Mouse (Mus musculus): ENCODE data around the gene Arntl2. TPM values are rescaled to one million over a fixed set of nuclear protein-coding genes. Genes with fewer than 3 reads are reported as not detected.

Gene Arntl2
- polyA plus RNA-seq, 1 experiment from 2014 or later: 2.9 TPM

DNA sequence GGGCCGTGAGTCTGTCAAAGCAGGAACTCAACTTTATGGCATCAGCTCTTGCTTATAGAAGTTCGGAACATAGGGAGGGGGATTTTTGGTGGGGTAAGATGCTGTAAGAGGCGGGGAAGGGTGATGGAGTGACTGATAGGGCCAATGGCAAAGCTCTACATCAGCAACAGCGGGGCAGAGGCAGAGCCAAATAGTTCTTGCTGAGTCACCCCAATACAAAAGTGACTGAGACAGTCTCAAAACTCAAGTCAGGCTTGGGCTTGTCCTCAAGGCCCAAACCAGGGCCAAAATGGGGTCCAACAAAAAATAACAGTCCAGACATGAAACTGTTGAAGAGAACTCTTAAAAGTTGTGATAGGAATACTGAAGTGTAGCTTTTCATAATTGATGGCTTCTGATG is 40.2 kb upstream of the Arntl2 start:
- Histone ChIP-seq H3K27ac (ENCODE audit: low read length) (no peak overlapping the region), H3K9me3 (replicated peaks; ENCODE audit: control insufficient read depth, low read length) (no peaks in the 10 kb centered on the region), H3K36me3 (ENCODE audit: control insufficient read depth, insufficient read depth) (peaks cover 10% of the 10 kb centered on the region), H3K4me3 (ENCODE audit: low read length) (no peak overlapping the region), H3K4me2 (ENCODE audit: low read depth, low read length) (no peak overlapping the region), H3K4me1 (ENCODE audit: control insufficient read depth, insufficient read depth, low read length) (peaks cover 43% of the 10 kb centered on the region), H3K9ac (ENCODE audit: low read length) (no peak overlapping the region), H3K27me3 (ENCODE audit: control insufficient read depth, insufficient read depth, low read length) (no peaks in the 10 kb centered on the region)
- no peak for ATAC-seq (replicated peaks; ENCODE audit: extremely low read depth, insufficient read depth, low FRiP score)
- 86% methylated on average over 4 of the region's 4 CpGs for WGBS

DNA sequence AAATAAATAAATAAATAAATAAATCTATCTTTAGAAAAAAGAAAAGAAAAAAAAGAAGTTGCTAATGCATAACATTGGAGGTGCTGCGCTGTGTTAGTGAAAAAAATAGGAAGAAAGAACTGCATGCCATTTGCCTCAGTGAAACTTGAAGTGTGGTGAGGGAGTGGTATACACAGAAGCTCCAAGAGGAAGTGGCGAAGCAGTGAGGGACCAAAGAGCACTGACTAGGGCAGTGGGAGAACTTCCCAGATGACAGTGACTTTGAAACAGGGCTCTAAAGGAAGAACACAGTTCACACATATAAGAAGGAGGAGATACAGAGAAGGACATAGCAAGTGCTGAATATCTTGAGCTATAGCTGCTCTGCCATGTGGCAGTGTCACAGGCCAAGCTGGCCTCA is 36.8 kb upstream of the Arntl2 start:
- no peak for ATAC-seq (replicated peaks; ENCODE audit: extremely low read depth, insufficient read depth, low FRiP score)
- Histone ChIP-seq H3K4me2 (ENCODE audit: low read depth, low read length) (no peak overlapping the region), H3K9ac (ENCODE audit: low read length) (no peak overlapping the region), H3K27me3 (ENCODE audit: control insufficient read depth, insufficient read depth, low read length) (no peaks in the 10 kb centered on the region), H3K27ac (ENCODE audit: low read length) (no peak overlapping the region), H3K4me1 (ENCODE audit: control insufficient read depth, insufficient read depth, low read length) (peaks cover 13% of the 10 kb centered on the region), H3K9me3 (replicated peaks; ENCODE audit: control insufficient read depth, low read length) (no peaks in the 10 kb centered on the region), H3K36me3 (ENCODE audit: control insufficient read depth, insufficient read depth) (peaks cover 11% of the 10 kb centered on the region), H3K4me3 (ENCODE audit: low read length) (no peak overlapping the region)
- 92% methylated on average over 2 of the region's 2 CpGs for WGBS

DNA sequence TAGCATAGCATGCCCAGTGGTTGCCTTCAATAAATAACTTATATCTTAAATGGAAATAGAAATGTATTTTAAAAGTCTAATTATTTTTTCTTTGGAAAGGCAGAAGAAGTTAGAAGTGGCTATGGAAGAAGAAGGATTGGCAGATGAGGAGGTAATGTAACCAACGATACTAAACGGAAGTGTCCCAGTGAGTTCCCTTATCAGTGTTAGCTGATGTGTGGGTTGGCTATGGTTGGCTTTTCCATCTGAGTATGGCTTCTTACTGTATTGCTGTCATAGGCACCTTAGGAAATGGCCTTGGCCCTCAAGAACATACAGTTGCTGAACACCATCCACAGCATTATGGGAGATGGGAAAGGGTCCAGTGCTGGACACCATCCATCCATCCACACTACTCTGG is 35.8 kb upstream of the Arntl2 start:
- Histone ChIP-seq H3K4me1 (ENCODE audit: control insufficient read depth, insufficient read depth, low read length) (peaks cover 8% of the 10 kb centered on the region), H3K9me3 (replicated peaks; ENCODE audit: control insufficient read depth, low read length) (no peaks in the 10 kb centered on the region), H3K4me2 (ENCODE audit: low read depth, low read length) (no peak overlapping the region), H3K9ac (ENCODE audit: low read length) (no peak overlapping the region), H3K27me3 (ENCODE audit: control insufficient read depth, insufficient read depth, low read length) (no peaks in the 10 kb centered on the region), H3K27ac (ENCODE audit: low read length) (no peak overlapping the region), H3K36me3 (ENCODE audit: control insufficient read depth, insufficient read depth) (peaks cover 11% of the 10 kb centered on the region), H3K4me3 (ENCODE audit: low read length) (no peak overlapping the region)
- WGBS: 63% methylated on average over 2 of the region's 2 CpGs
- ATAC-seq (replicated peaks; ENCODE audit: extremely low read depth, insufficient read depth, low FRiP score): no peak

DNA sequence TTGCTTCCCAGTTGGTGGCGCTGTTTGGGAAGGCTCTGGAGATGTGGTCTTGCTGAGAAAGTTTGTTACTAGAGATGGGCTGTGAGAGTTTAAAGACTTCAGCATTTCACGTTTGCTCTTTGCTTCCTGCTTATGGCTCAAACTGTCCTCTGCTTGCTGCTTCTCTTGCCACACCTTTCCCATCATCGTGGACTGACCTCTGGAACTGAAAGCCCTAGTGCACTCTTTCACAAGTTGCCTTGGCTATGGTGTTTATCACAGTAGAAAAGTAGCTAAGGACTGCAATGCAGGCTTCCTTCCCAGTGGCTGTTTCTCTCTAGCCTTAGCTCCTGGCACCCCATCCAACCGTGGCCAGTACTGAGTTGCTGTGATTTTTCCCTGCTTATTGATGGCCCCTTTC is 35.1 kb upstream of the Arntl2 start:
- Histone ChIP-seq H3K9ac (ENCODE audit: low read length) (no peak overlapping the region), H3K4me1 (ENCODE audit: control insufficient read depth, insufficient read depth, low read length) (peaks cover 8% of the 10 kb centered on the region), H3K27ac (ENCODE audit: low read length) (no peak overlapping the region), H3K9me3 (replicated peaks; ENCODE audit: control insufficient read depth, low read length) (no peaks in the 10 kb centered on the region), H3K36me3 (ENCODE audit: control insufficient read depth, insufficient read depth) (peaks cover 14% of the 10 kb centered on the region), H3K4me3 (ENCODE audit: low read length) (no peak overlapping the region), H3K27me3 (ENCODE audit: control insufficient read depth, insufficient read depth, low read length) (no peaks in the 10 kb centered on the region), H3K4me2 (ENCODE audit: low read depth, low read length) (no peak overlapping the region)
- 69% methylated on average over 4 of the region's 4 CpGs for WGBS
- no peak for ATAC-seq (replicated peaks; ENCODE audit: extremely low read depth, insufficient read depth, low FRiP score)

DNA sequence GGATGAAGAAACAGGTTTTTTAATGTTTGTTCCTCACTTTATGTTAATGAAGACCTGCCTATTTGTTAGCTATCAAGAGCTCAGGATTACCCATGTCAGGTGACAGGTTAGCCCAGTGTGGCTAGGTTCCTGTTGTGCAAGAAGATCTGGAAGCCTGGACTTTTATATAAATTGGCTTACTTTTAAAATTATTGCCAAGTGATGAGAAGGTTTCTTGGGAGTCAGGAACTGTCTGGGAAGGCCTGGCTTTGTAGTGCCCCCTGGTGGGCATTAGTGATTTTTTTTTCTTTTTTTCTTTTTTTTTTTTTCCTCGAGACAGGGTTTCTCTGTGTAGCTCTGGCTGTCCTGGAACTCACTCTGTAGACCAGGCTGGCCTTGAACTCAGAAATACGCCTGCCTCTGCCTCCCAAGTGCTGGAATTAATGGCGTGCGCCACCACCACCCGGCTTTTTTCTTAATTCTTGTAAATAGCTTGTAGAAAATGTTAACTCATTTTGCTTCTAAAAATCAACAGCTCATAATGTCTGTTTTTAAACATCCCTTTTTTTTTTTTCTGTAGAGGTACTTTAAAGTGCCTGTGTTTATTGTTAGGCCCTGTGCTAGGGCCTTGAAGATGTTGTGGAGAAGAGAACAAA is 33.5 kb upstream of the Arntl2 start:
- Histone ChIP-seq H3K4me2 (ENCODE audit: low read depth, low read length) (no peak overlapping the region), H3K36me3 (ENCODE audit: control insufficient read depth, insufficient read depth) (peaks cover 24% of the 10 kb centered on the region), H3K9ac (ENCODE audit: low read length) (no peak overlapping the region), H3K4me1 (ENCODE audit: control insufficient read depth, insufficient read depth, low read length) (0 out of 2 replicates have a peak, but pooled peaks cover under 1% of the 10 kb centered on the region), H3K27me3 (ENCODE audit: control insufficient read depth, insufficient read depth, low read length) (no peaks in the 10 kb centered on the region), H3K9me3 (replicated peaks; ENCODE audit: control insufficient read depth, low read length) (no peaks in the 10 kb centered on the region), H3K27ac (ENCODE audit: low read length) (no peak overlapping the region), H3K4me3 (ENCODE audit: low read length) (no peak overlapping the region)
- WGBS: 52% methylated on average over 5 of the region's 5 CpGs
- no peak for ATAC-seq (replicated peaks; ENCODE audit: extremely low read depth, insufficient read depth, low FRiP score)

DNA sequence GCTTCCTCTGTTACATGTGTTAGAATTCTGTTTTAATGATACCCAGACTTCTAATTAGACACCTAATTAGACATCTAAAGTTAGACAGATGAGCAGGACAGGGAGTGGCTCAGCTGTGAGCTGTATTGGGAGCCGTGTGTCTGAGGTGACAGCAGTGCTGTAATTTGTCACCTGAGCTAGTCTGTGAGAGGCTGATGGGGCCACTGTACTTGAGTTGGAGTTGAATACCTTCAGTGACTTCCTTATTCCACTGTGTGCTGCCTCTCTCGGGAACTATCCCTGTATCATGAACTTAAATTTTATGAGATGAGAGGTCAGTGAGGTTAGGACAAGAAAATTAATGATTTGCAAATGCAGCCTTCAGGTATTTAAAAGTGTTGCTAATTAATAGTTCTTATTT is 31.3 kb upstream of the Arntl2 start:
- Histone ChIP-seq H3K4me1 (ENCODE audit: control insufficient read depth, insufficient read depth, low read length) (no peaks in the 10 kb centered on the region), H3K4me3 (ENCODE audit: low read length) (no peak overlapping the region), H3K4me2 (ENCODE audit: low read depth, low read length) (no peak overlapping the region), H3K36me3 (ENCODE audit: control insufficient read depth, insufficient read depth) (peaks cover 38% of the 10 kb centered on the region), H3K27me3 (ENCODE audit: control insufficient read depth, insufficient read depth, low read length) (no peaks in the 10 kb centered on the region), H3K9me3 (replicated peaks; ENCODE audit: control insufficient read depth, low read length) (no peaks in the 10 kb centered on the region), H3K9ac (ENCODE audit: low read length) (no peak overlapping the region), H3K27ac (ENCODE audit: low read length) (no peak overlapping the region)
- ATAC-seq (replicated peaks; ENCODE audit: extremely low read depth, insufficient read depth, low FRiP score): no peak
- 26% methylated on average over 2 of the region's 2 CpGs for WGBS

DNA sequence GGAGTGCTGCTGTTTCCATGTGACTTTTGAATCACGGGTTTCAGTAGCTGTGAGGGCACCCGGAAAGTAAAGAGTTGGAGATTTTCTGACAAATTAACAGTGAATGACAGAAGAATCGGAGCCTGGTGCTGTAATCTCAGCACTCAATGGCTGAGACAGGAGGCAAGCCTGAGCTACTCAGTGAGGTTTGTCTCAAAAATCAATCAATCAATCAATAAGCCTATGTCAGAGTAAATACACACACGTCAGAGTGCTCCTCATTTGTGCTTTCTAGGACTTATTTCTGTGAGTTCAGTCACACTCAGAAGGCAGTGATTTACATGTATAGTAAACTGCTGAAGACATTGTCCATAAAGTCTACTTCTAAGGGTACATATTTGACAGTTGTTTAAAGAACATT is 30.6 kb upstream of the Arntl2 start:
- ATAC-seq (replicated peaks; ENCODE audit: extremely low read depth, insufficient read depth, low FRiP score): no peak
- no peak overlapping the region for H3K4me3 ChIP-seq (ENCODE audit: low read length)
- no peak overlapping the region for H3K27ac ChIP-seq (ENCODE audit: low read length)
- H3K27me3 ChIP-seq (ENCODE audit: control insufficient read depth, insufficient read depth, low read length): no peaks in the 10 kb centered on the region
- H3K4me2 ChIP-seq (ENCODE audit: low read depth, low read length): no peak overlapping the region
- no peaks in the 10 kb centered on the region for H3K4me1 ChIP-seq (ENCODE audit: control insufficient read depth, insufficient read depth, low read length)
- no peaks in the 10 kb centered on the region for H3K9me3 ChIP-seq (replicated peaks; ENCODE audit: control insufficient read depth, low read length)
- 84% methylated on average over 4 of the region's 4 CpGs for WGBS
- H3K36me3 ChIP-seq (ENCODE audit: control insufficient read depth, insufficient read depth): peaks cover 38% of the 10 kb centered on the region
- H3K9ac ChIP-seq (ENCODE audit: low read length): no peak overlapping the region

DNA sequence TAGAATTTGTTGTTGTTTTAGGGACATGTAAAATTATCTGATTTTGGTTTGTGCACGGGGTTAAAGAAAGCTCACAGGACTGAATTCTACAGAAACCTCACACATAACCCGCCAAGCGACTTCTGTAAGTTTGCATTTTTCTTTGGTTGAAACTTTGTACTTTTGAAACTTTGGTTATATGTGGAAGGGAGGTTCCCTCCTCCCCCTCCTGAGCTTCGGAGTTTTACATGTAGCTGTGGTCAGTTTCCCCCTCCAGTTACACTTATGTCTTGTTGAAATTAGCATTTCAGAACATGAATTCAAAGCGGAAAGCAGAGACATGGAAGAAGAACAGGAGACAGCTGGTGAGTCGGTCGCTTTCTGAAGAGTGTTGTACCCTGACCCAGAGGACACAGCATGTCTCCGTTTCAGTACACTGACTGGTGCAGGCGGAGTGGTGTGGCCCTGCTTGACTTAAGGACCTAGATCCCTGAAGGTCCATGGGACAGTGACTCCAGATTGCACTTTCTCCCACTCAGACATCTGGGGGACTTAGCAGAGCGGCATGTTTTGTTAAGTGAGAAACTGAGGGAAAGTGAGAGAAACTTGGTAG is 26.9 kb upstream of the Arntl2 start:
- no peaks in the 10 kb centered on the region for H3K27me3 ChIP-seq (ENCODE audit: control insufficient read depth, insufficient read depth, low read length)
- H3K4me2 ChIP-seq (ENCODE audit: low read depth, low read length): no peak overlapping the region
- H3K36me3 ChIP-seq (ENCODE audit: control insufficient read depth, insufficient read depth): peaks cover 48% of the 10 kb centered on the region
- no peaks in the 10 kb centered on the region for H3K9me3 ChIP-seq (replicated peaks; ENCODE audit: control insufficient read depth, low read length)
- ATAC-seq (replicated peaks; ENCODE audit: extremely low read depth, insufficient read depth, low FRiP score): no peak
- H3K4me3 ChIP-seq (ENCODE audit: low read length): no peak overlapping the region
- no peak overlapping the region for H3K9ac ChIP-seq (ENCODE audit: low read length)
- H3K4me1 ChIP-seq (ENCODE audit: control insufficient read depth, insufficient read depth, low read length): no peaks in the 10 kb centered on the region
- 89% methylated on average over 10 of the region's 10 CpGs for WGBS
- no peak overlapping the region for H3K27ac ChIP-seq (ENCODE audit: low read length)

DNA sequence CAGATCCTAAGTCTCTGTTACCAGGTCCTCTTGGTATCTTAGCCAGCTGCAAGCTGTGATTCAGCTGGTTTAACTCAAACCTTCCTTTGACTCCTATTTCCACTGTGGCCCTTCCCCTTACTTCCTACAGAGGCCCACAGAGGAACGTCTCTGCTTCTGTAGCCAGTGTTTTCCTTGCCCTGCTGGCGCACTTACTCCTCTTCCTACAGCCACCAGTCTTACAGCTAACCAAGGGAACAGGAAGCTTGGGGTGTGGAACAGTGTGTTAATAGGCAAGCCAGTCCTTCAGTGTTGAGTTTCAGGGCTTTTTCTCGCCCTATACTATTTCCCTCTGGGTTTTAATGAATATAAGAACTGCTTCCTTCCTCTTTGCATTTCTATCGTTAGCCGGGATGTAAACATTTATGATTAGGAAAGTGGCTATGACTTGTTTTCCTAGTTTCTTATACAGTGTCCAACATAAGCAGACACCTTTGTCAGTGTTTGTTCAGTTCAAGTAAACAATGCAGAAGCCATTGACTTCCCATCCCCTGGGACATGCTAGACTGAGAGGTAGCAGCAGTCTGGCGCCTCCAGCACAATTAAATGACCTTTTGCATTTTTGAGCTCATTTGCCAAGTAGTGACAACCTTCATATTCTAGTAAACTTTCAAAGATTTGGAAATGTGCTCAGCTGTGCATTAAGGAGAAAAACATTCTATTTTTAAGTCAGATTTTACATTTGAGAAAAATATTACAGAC is 25.7 kb upstream of the Arntl2 start:
- 67% methylated on average over 6 of the region's 6 CpGs for WGBS
- no peaks in the 10 kb centered on the region for H3K27me3 ChIP-seq (ENCODE audit: control insufficient read depth, insufficient read depth, low read length)
- H3K4me3 ChIP-seq (ENCODE audit: low read length): no peak overlapping the region
- no peak overlapping the region for H3K9ac ChIP-seq (ENCODE audit: low read length)
- H3K27ac ChIP-seq (ENCODE audit: low read length): peak overlapping the region; percentile 62; the same call in 1 of the 2 replicates
- ATAC-seq (replicated peaks; ENCODE audit: extremely low read depth, insufficient read depth, low FRiP score): peak; percentile 14; the same call in 1 of the 2 replicates
- peaks cover 56% of the 10 kb centered on the region for H3K36me3 ChIP-seq (ENCODE audit: control insufficient read depth, insufficient read depth)
- no peaks in the 10 kb centered on the region for H3K4me1 ChIP-seq (ENCODE audit: control insufficient read depth, insufficient read depth, low read length)
- H3K9me3 ChIP-seq (replicated peaks; ENCODE audit: control insufficient read depth, low read length): no peaks in the 10 kb centered on the region
- H3K4me2 ChIP-seq (ENCODE audit: low read depth, low read length): no peak overlapping the region
